Mouse (Mus musculus): ENCODE data around the gene Ccl27a.

GRCm38 (mm10) chr4:41738256-41738603 lies 35.8 kb downstream of the Ccl27a start:
- no peak for TF ChIP-seq CTCF (conservative IDR thresholded peaks at IDR 0.05; ENCODE audit: low read length)
- TF ChIP-seq POU5F1 (IDR thresholded peaks at IDR 0.05; ENCODE audit: borderline replicate concordance, low read length) = no peak

Measured in E14TG2a.4 (cell line).